Mouse (Mus musculus) ovary, adult 10 weeks (tissue): ENCODE results near the gene Rgs11. TPM values are rescaled to one million over a fixed set of nuclear protein-coding genes. Genes with fewer than 3 reads are reported as not detected.

Experiments
- polyA plus RNA-seq: library from polyadenylated mRNA; stranded (reverse); fragments of 350-450 nt; fragmentation: Illumina TruSeq; extraction: RNeasy Lipid Tissue Mini Kit (QIAGEN cat#74804); gene quantifications from one replicate; pipeline ENCODE4 v1.2.3, GENCODE M21; 2014

Gene Rgs11
- 0.43 TPM for polyA plus RNA-seq

DNA sequence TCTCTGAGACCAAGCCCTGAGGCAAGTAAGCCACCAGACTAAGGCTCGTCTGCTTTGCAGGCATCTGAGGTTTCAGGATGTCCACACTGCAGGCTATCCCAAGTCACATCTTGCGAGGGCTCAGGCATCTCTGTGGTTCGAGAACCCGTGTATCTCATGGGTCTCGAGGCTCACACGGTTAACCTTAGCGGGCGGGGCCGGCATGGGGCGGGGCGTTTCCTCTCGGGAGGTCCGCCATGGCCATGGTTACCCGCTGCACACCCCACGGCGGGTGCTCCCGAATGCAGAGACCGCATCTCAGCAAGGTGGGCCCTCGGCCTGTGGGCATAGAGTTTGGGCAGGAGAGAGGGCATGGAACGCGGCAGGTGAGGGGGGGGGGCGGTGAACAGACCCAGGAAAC, at the start of gene Rgs11:
Gene Rgs11 (plus strand): TSS at position 215 of the 400 bp plus-strand sequence.

DNA sequence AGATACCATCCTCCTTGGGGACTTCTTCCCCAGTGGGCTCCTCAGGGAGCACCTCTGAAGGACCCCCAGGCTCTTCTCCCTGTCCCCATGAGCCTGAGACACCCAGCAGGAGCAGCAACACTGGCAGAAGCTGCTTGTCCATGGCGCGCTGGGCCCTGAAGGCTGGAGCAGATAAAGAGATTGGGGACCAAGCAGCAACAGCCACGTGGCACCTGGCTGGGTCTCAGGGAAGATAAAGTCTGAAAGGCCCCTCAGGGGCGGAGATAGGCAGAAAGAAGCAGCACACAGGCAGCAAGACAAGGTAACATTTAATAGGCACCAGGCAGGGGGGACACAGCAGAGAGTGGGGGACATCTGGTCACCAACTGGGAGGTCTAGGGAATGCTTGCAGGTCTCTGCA, 3.9 kb upstream of the Rgs11 start, which contains the start of gene Pdia2:
Gene Pdia2 (minus strand): TSS at position 196 of the 400 bp plus-strand sequence.

GRCm38 (mm10) chr17:26207686-26208085, 4.9 kb downstream of the Rgs11 start, which contains the start of gene Arhgdig:
Arhgdig (minus strand) TSS chr17:26207786.

DNA sequence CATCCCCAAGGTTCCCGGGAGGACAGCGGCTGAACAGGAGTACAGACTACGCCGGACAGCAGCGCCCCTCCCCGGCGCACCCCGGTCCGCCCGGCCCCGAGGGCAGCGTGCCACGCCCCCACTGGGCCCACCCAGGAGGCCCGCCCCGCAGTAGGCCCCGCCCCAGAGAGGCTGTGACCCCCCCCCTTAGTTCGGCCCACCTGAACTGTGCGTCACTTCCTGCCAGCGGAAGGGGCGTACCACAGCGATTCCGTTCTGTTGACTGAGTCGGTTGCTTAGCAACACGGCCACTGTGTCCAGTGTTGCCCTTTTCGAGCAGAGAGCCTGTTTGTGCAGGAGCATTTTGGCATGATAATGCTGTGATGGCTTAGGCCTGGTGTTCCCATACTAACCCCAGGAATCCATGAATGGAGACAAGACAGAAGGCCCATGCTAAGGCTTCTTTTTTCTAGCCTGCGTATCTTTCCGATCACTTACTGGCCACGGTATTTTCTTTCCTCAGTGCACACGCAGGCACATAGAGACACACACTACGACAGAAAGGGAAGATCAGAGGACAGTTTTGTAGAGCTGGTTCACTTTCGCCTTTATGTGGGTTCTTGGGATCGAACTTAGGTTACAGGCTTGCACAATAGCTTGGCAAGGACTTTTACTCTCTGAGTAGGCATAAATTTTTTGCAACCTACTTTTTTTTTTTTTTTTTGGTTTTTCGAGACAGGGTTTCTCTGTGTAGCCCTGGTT, 41.5 kb downstream of the Rgs11 start, which contains the start of gene Fam234a:
Gene Fam234a (minus strand): TSS at position 142 of the 741 bp plus-strand sequence.

GRCm38 (mm10) chr17:26252539-26253251, 49.9 kb downstream of the Rgs11 start, which contains the start of gene Luc7l:
Luc7l (plus strand) TSS chr17:26252896.

Other genes with a start within 250 kb of the Rgs11 start
- 0.51 TPM for gene Capn15, start 217.2 kb upstream of the Rgs11 start, polyA plus RNA-seq
- gene Rab11fip3, start 133.4 kb upstream of the Rgs11 start, polyA plus RNA-seq, result 2.5 TPM
- 15.7 TPM for gene Decr2, start 112.6 kb upstream of the Rgs11 start, polyA plus RNA-seq
- 2.2 TPM for gene Nme4, start 107.3 kb upstream of the Rgs11 start, polyA plus RNA-seq
- 0.88 TPM for gene Tmem8, start 89.7 kb upstream of the Rgs11 start, polyA plus RNA-seq
- gene Mrpl28, start 79.5 kb upstream of the Rgs11 start, polyA plus RNA-seq, result 7.3 TPM
- 22.3 TPM for gene Axin1, start 64.3 kb upstream of the Rgs11 start, polyA plus RNA-seq
- not detected for gene Pdia2, start 3.9 kb upstream of the Rgs11 start, polyA plus RNA-seq
- gene Arhgdig, start 4.8 kb downstream of the Rgs11 start, polyA plus RNA-seq, result 0.74 TPM
- 37.1 TPM for gene Fam234a, start 41.3 kb downstream of the Rgs11 start, polyA plus RNA-seq
- 70.7 TPM for gene Luc7l, start 49.9 kb downstream of the Rgs11 start, polyA plus RNA-seq
- gene Neurl1b, start 211.9 kb downstream of the Rgs11 start, polyA plus RNA-seq, result 0.54 TPM